Mouse (Mus musculus) intestine, embryonic 16.5 days (tissue): ENCODE data around the gene Fam171a1. TPM values are rescaled to one million over a fixed set of nuclear protein-coding genes. Genes with fewer than 3 reads are reported as not detected.

Experiments
- ATAC-seq: fragments of 200-750 bp; cut with Nextera tagmentation; 2 replicates; pipeline ENCODE4 v1.8.0; 2017; ENCODE audit warnings: moderate TSS enrichment, moderate library complexity
- H3K27ac ChIP-seq: fragments of 300-500 bp; sonication (generic); 2 replicates; pipeline ENCODE4 v1.5.1; 2014; ENCODE audit warnings: mild to moderate bottlenecking, low read length
- H3K27me3 ChIP-seq: fragments of 300-500 bp; sonication (generic); replicated peaks from 2 replicates; pipeline ENCODE4 v1.6.1; 2014; ENCODE audit warnings: low read length, control low read depth, mixed read lengths; ENCODE audit not compliant: control insufficient read depth, insufficient read depth
- H3K36me3 ChIP-seq: fragments of 300-500 bp; sonication (generic); 2 replicates; pipeline ENCODE4 v1.6.1; 2014; ENCODE audit warnings: low read length, control low read depth; ENCODE audit not compliant: control insufficient read depth, insufficient read depth
- H3K4me1 ChIP-seq: fragments of 300-500 bp; sonication (generic); 2 replicates; pipeline ENCODE4 v1.6.1; 2014; ENCODE audit warnings: low read length, control low read depth, mixed read lengths; ENCODE audit not compliant: control insufficient read depth, insufficient read depth
- H3K4me2 ChIP-seq: fragments of 300-500 bp; sonication (generic); 2 replicates; pipeline ENCODE4 v1.6.1; 2014; ENCODE audit warnings: low read depth, low read length, control low read depth
- H3K4me3 ChIP-seq: fragments of 300-500 bp; sonication (generic); 2 replicates; pipeline ENCODE4 v1.5.1; 2014; ENCODE audit warnings: mild to moderate bottlenecking, low read length
- H3K9ac ChIP-seq: fragments of 300-500 bp; sonication (generic); 2 replicates; pipeline ENCODE4 v1.6.1; 2014; ENCODE audit warnings: low read depth, low read length
- H3K9me3 ChIP-seq: fragments of 300-500 bp; sonication (generic); 2 replicates; pipeline ENCODE4 v1.6.1; 2016; ENCODE audit warnings: low read length, control low read depth; ENCODE audit not compliant: control insufficient read depth
- WGBS: fragments of 180-500 bp; shearing (Covaris S2); extraction: QIAGEN DNeasy Blood & Tissue Kit; methylation state at CpG from one replicate; pipeline ENCODE4 v1.1.7; 2014; 5-methylcytosine and 5-hydroxymethylcytosine counted together
- polyA plus RNA-seq: library from polyadenylated mRNA; unstranded; fragments of >200 nt; fragmentation: Nextera tagmentation; extraction: Ambion mirVana; gene quantifications from 2 replicates; pipeline ENCODE4 v1.2.1, GENCODE M21; 2015

Gene Fam171a1
- polyA plus RNA-seq, 1 experiment from 2014 or later, result 19.4 TPM

DNA sequence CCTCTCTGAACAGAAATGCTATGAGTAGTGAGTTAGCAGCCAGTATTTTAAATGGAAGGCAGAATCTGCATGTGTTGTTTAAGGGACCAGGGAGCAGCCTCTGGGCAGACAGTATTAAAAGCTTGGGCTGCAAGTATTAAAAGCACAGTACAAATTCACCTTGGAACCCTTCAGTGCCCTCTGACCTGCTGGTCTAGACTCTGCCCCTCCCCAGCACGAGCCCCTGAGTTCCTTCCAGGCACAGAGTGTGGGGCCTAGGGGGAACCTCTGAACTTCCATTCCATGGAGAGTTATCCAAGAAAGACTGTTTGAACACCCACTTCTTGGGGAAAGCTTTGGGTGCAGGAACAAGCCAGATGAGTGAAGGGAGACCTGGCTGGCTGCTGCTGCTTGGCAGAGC is 47.6 kb downstream of the Fam171a1 start:
- Histone ChIP-seq H3K4me2 (no peak overlapping the region), H3K27me3 (no peaks in the 10 kb centered on the region), H3K27ac (peak overlapping the region; percentile 64; the same call in 1 of the 2 replicates), H3K4me3 (no peak overlapping the region), H3K9me3 (no peaks in the 10 kb centered on the region), H3K36me3 (no peaks in the 10 kb centered on the region), H3K9ac (no peak overlapping the region), H3K4me1 (peaks cover 25% of the 10 kb centered on the region)
- ATAC-seq, result peak; percentile 67
- WGBS, result 47% methylated on average over 1 of the region's 1 CpGs

- Histone ChIP-seq H3K27ac (no peak overlapping the region), H3K4me1 (peaks cover 23% of the 10 kb centered on the region), H3K9me3 (no peaks in the 10 kb centered on the region), H3K4me3 (no peak overlapping the region), H3K36me3 (no peaks in the 10 kb centered on the region), H3K4me2 (no peak overlapping the region), H3K27me3 (no peaks in the 10 kb centered on the region), H3K9ac (no peak overlapping the region)
- ATAC-seq, result no peak
- 90% methylated on average over 9 of the region's 9 CpGs for WGBS
Measured at GRCm38 (mm10) chr2:3163501-3164076, 49.6 kb downstream of the Fam171a1 start.

DNA sequence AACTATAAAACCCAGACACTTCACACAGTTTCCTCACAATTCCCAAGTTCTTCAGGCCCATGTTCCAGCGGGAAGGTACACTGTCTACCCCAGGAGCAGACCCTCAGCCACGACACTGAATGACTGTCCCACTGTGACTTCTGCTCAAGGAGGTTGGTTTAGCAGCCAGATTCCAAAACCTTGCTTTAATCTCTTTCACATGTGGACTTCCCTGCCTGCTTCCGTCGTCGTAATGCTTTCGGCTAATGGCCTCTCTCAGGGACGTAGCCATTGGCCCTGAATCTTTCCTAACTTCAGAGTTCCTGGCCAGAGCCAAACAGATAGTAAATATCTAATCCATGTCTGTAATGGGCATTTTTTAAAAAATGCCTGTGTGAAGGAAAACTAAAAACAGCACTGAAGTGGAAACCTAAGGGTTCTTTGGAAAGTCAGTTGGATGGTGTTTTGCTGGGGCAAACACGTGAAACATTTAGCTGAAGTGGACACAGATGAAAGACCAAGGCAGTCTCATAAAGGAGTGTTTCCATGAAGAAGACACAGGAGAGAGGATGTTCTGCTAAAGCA is 51.1 kb downstream of the Fam171a1 start:
- Histone ChIP-seq H3K27ac (no peak overlapping the region), H3K27me3 (no peaks in the 10 kb centered on the region), H3K4me1 (peaks cover 18% of the 10 kb centered on the region; the same call in 1 of the 2 replicates), H3K9ac (no peak overlapping the region), H3K4me2 (no peak overlapping the region), H3K36me3 (no peaks in the 10 kb centered on the region), H3K4me3 (no peak overlapping the region), H3K9me3 (no peaks in the 10 kb centered on the region)
- no peak for ATAC-seq
- WGBS, result 86% methylated on average over 8 of the region's 8 CpGs

GRCm38 (mm10) chr2:3165890-3166605 is 52.0 kb downstream of the Fam171a1 start:
- H3K4me3 ChIP-seq, result no peak overlapping the region
- no peak overlapping the region for H3K27ac ChIP-seq
- peaks cover 23% of the 10 kb centered on the region for H3K4me1 ChIP-seq
- no peaks in the 10 kb centered on the region for H3K36me3 ChIP-seq
- H3K27me3 ChIP-seq, result no peaks in the 10 kb centered on the region
- 58% methylated on average over 7 of the region's 7 CpGs for WGBS
- no peak overlapping the region for H3K9ac ChIP-seq
- H3K9me3 ChIP-seq, result no peaks in the 10 kb centered on the region
- H3K4me2 ChIP-seq, result no peak overlapping the region
- ATAC-seq, result no peak

GRCm38 (mm10) chr2:3168719-3169402 is 54.8 kb downstream of the Fam171a1 start:
- peaks cover 24% of the 10 kb centered on the region for H3K4me1 ChIP-seq
- 75% methylated on average over 14 of the region's 14 CpGs for WGBS
- no peak overlapping the region for H3K4me3 ChIP-seq
- H3K9me3 ChIP-seq, result no peaks in the 10 kb centered on the region
- H3K9ac ChIP-seq, result no peak overlapping the region
- no peak overlapping the region for H3K27ac ChIP-seq
- no peaks in the 10 kb centered on the region for H3K27me3 ChIP-seq
- H3K4me2 ChIP-seq, result no peak overlapping the region
- H3K36me3 ChIP-seq, result no peaks in the 10 kb centered on the region
- ATAC-seq, result no peak

DNA sequence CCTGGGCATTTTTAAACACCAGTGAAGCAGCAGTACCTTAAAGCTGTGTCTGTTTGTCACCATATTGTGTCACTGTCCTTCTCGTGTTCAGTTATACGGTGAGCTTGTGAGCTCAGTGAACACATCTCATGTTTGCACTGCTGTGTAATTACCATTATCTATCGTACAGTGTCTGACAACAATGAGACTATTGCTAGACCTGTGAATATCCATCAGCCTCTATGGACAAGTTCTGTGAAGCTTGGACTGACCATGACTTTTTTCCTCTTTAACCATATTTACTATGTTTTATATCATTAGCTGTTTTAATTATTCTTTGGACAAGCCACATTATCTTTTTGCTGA is 55.4 kb downstream of the Fam171a1 start:
- H3K9me3 ChIP-seq, result no peaks in the 10 kb centered on the region
- peaks cover 22% of the 10 kb centered on the region for H3K4me1 ChIP-seq
- H3K36me3 ChIP-seq, result no peaks in the 10 kb centered on the region
- H3K9ac ChIP-seq, result no peak overlapping the region
- H3K4me2 ChIP-seq, result no peak overlapping the region
- ATAC-seq, result no peak
- no peak overlapping the region for H3K27ac ChIP-seq
- WGBS, result 43% methylated on average over 3 of the region's 3 CpGs
- no peaks in the 10 kb centered on the region for H3K27me3 ChIP-seq
- no peak overlapping the region for H3K4me3 ChIP-seq

- peak; percentile 49; the same call in 1 of the 2 replicates for ATAC-seq
- Histone ChIP-seq H3K9ac (0 out of 2 replicates have a peak overlapping the region, but pooled peaks have one; percentile 2), H3K4me1 (peaks cover 14% of the 10 kb centered on the region), H3K36me3 (no peaks in the 10 kb centered on the region), H3K27me3 (no peaks in the 10 kb centered on the region), H3K27ac (peak overlapping the region; percentile 11; the same call in 1 of the 2 replicates), H3K4me2 (no peak overlapping the region), H3K4me3 (no peak overlapping the region), H3K9me3 (no peaks in the 10 kb centered on the region)
- WGBS, result 32% methylated on average over 3 of the region's 3 CpGs
Measured at GRCm38 (mm10) chr2:3171774-3172173, 57.8 kb downstream of the Fam171a1 start.

GRCm38 (mm10) chr2:3172656-3173055 is 58.6 kb downstream of the Fam171a1 start:
- Histone ChIP-seq H3K9me3 (no peaks in the 10 kb centered on the region), H3K27me3 (no peaks in the 10 kb centered on the region), H3K9ac (no peak overlapping the region), H3K4me2 (no peak overlapping the region), H3K4me1 (peaks cover 10% of the 10 kb centered on the region), H3K27ac (no peak overlapping the region), H3K36me3 (no peaks in the 10 kb centered on the region), H3K4me3 (no peak overlapping the region)
- WGBS, result 61% methylated on average over 3 of the region's 3 CpGs
- no peak for ATAC-seq

DNA sequence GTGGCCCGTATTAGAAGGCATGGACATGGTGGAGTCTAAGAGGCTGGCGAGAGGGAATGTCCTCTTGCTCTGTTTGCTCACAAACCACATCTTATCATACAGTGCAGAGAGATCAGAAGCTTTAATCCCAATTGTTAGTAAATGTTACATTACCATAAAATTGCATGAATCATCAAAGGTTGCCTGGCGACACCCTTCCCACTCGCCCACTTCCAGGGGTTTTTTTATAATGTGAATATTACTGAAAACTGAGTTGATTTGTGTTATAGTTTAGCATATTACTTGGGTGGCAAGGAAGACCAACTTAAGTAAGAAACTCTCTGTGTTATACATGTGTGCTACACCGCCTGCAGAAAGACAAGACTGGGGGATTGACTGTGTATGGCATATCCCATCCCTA is 60.9 kb downstream of the Fam171a1 start:
- Histone ChIP-seq H3K9ac (no peak overlapping the region), H3K4me3 (no peak overlapping the region), H3K27me3 (no peaks in the 10 kb centered on the region), H3K4me1 (peaks cover 10% of the 10 kb centered on the region), H3K9me3 (no peaks in the 10 kb centered on the region), H3K27ac (no peak overlapping the region), H3K4me2 (no peak overlapping the region), H3K36me3 (no peaks in the 10 kb centered on the region)
- WGBS, result 76% methylated on average over 5 of the region's 5 CpGs
- no peak for ATAC-seq
